Mouse (Mus musculus) Patski (cell line): ENCODE measurements at regions not wholly inside any gene's neighbourhood (a gene's known extent, or its start where the extent isn't known, plus 50 kb on each side); places are given as distances from the start of the nearest gene placed in this dataset.

Experiments
- ATAC-seq: fragments of 100-300 bp; one replicate; pipeline ENCODE4 v1.8.0; 2021
- CTCF ChIA-PET: fragments of 350-600 bp; sonication (Branson Sonifier 250); formaldehyde crosslinking; loops from one replicate; lab custom pipeline; 2022; ENCODE audit warnings: inconsistent platforms; lab: Charles Lee
- POLR2A ChIA-PET: fragments of 350-600 bp; sonication (Branson Sonifier 250); formaldehyde crosslinking; loops from one replicate; lab custom pipeline; 2022; ENCODE audit warnings: antibody characterized with exemption, inconsistent platforms; lab: Charles Lee
- DNase-seq: peaks from one replicate; pipeline ENCODE4 v3.0.0-alpha.2; 2011; ENCODE audit warnings: low read depth, low spot score
- H3K27me3 ChIP-seq: fragments of 371-371 bp; one replicate; pipeline ENCODE4 v1.5.1; 2021
- CTCF ChIP-seq: fragments of 100-300 bp; IDR thresholded peaks from one replicate; pipeline ENCODE4 v1.5.1; 2021
- in situ Hi-C: fragments of 300-500 bp; cut with MboI; formaldehyde crosslinking; loops from 3 replicates; pipeline ENCODE4 v1.11.1; 2018; ENCODE audit warnings: low pct_unique_long_range_greater_than_20kb, mixed read lengths

DNA sequence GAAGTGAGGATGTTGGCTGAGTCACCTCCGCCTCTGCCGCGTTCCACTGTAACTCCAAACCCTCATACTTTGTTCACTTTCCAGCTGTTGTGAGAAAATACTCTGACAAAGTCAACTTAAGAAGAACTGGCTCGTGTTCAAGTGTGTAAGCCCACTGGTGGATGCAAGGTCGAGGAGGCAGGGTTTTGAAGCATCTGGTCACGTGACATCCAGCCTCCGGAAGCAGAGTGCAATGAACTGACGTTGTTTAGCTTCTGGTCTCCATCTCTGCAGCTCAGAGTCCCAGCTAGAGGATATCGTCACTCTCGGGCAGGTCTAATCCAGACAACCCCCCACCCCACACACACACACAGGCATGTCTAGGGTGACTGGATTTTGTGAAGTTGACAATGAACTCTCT lies 140.1 kb downstream of the Kcnk1 start:
- DNase-seq (no peak), ATAC-seq (no peak)
- POLR2A ChIA-PET = no interaction called here
- in situ Hi-C loops = no loop called here
- no peak for TF ChIP-seq CTCF
- CTCF ChIA-PET = no interaction called here
- H3K27me3 ChIP-seq = peaks cover 45% of the 10 kb centered on the region

- in situ Hi-C loops = no loop called here
- ChIA-PET POLR2A (no interaction called here), CTCF (no interaction called here)
- peaks cover 48% of the 10 kb centered on the region for H3K27me3 ChIP-seq
- no peak for TF ChIP-seq CTCF
- DNase-seq = no peak
- ATAC-seq = no peak
These were observed 140.6 kb downstream of the Kcnk1 start for GRCm38 (mm10) chr8:126135573-126135972.

- CTCF ChIA-PET = no interaction called here
- peaks cover 57% of the 10 kb centered on the region for H3K27me3 ChIP-seq
- TF ChIP-seq CTCF = no peak
- POLR2A ChIA-PET = interaction anchor here (0.7 kb wide), 1 partner anchor 12 kb away, joined by 4 read pairs; no protein-coding TSS in a partner anchor
- DNase-seq (no peak), ATAC-seq (no peak)
- in situ Hi-C loops = no loop called here
These were observed 142.0 kb downstream of the Kcnk1 start for GRCm38 (mm10) chr8:126136946-126137345.

DNA sequence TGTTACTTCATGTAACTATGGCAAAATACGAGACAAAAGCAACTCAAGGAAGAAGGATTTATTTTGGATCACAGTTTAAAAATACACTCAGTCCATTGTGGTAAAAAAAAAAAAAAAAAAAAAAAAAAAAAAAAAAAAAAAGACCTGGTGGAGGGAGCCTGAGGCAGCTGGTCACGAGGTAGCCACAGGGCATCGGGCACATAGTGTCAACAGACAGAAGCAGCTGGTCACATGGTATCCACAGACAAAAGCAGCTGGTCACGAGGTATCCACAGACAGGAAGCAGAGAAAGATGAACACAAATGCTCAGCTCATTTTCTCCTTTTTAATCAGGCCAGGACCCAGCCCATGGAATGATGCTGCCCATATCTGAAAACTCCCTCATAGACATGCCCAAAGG lies 142.5 kb downstream of the Kcnk1 start:
- POLR2A ChIA-PET = interaction anchor here (0.7 kb wide), 1 partner anchor 13 kb away, joined by 4 read pairs; no protein-coding TSS in a partner anchor
- in situ Hi-C loops = no loop called here
- no peak for TF ChIP-seq CTCF
- CTCF ChIA-PET = no interaction called here
- peaks cover 59% of the 10 kb centered on the region for H3K27me3 ChIP-seq
- DNase-seq (no peak), ATAC-seq (no peak)

- in situ Hi-C loops = no loop called here
These were observed 143.9 kb downstream of the Kcnk1 start for GRCm38 (mm10) chr8:126138645-126139545.

DNA sequence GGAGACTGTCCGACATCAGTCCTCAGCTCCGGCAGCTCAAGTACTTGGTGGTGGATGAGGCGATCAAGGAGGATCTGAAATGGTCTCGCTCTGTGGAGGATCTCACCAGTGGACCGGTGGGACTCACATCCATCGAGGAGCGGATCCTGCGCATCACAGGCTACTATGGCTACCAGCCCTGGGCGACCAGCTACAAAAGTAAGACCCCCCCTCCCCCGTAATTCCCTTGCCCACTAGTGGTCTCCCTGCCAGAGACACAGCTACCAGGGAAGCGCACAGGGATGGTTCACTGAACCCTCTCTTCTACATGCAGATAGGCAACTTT lies 144.5 kb downstream of the Kcnk1 start:
- ATAC-seq = no peak
- TF ChIP-seq CTCF = no peak
- peaks cover 69% of the 10 kb centered on the region for H3K27me3 ChIP-seq
- DNase-seq = no peak
- ChIA-PET CTCF (interaction anchor here (1.3 kb wide), 1 partner anchor 11 kb away, joined by 3 read pairs; no protein-coding TSS in a partner anchor), POLR2A (no interaction called here)
- in situ Hi-C loops = no loop called here

More at GRCm38 (mm10) chr8:126138645-126139545, 143.9 kb downstream of the Kcnk1 start:
- CTCF ChIA-PET = no interaction called here
- no peak for ATAC-seq
- no peak for DNase-seq
- no peak for TF ChIP-seq CTCF
- POLR2A ChIA-PET = no interaction called here
- H3K27me3 ChIP-seq = peaks cover 67% of the 10 kb centered on the region

- ATAC-seq (no peak), DNase-seq (no peak)
- H3K27me3 ChIP-seq = peaks cover 74% of the 10 kb centered on the region
- ChIA-PET POLR2A (interaction anchor here (0.6 kb wide), 1 partner anchor 21 kb away, joined by 3 read pairs; no protein-coding TSS in a partner anchor), CTCF (interaction anchor here (1.2 kb wide), 1 partner anchor 52 kb away, joined by 3 read pairs; no protein-coding TSS in a partner anchor)
- in situ Hi-C loops = no loop called here
- no peak for TF ChIP-seq CTCF
These were observed 146.0 kb downstream of the Kcnk1 start for GRCm38 (mm10) chr8:126140998-126141397.

- no peak for ATAC-seq
- no peak for DNase-seq
- no peak for TF ChIP-seq CTCF
- H3K27me3 ChIP-seq = peaks cover 26% of the 10 kb centered on the region
- in situ Hi-C loops = no loop called here
- ChIA-PET POLR2A (no interaction called here), CTCF (no interaction called here)
These were observed 146.8 kb upstream of the Slc35f3 start for GRCm38 (mm10) chr8:126151527-126151926.

DNA sequence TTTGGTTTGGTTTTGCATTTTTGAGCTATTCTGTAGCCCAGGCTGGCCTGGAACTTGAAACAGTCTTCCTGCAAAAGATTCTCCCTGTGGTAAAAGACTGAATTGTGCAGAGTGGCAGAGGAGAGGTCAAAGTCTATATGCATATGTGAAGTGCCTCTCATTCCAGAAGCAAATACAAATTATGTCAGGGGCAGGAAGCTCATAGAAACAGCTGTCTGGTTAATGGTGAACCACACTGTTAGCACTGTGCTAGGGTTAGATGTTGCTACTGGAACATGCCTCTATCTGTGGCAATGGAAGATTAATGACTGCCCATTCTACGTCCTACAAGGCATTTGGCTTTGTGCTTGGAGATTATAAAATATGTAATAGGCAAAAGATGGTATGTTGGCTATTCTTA lies 144.4 kb upstream of the Slc35f3 start:
- no peak for TF ChIP-seq CTCF
- H3K27me3 ChIP-seq = peaks cover 21% of the 10 kb centered on the region
- in situ Hi-C loops = no loop called here
- ChIA-PET CTCF (no interaction called here), POLR2A (no interaction called here)
- DNase-seq (no peak), ATAC-seq (no peak)

DNA sequence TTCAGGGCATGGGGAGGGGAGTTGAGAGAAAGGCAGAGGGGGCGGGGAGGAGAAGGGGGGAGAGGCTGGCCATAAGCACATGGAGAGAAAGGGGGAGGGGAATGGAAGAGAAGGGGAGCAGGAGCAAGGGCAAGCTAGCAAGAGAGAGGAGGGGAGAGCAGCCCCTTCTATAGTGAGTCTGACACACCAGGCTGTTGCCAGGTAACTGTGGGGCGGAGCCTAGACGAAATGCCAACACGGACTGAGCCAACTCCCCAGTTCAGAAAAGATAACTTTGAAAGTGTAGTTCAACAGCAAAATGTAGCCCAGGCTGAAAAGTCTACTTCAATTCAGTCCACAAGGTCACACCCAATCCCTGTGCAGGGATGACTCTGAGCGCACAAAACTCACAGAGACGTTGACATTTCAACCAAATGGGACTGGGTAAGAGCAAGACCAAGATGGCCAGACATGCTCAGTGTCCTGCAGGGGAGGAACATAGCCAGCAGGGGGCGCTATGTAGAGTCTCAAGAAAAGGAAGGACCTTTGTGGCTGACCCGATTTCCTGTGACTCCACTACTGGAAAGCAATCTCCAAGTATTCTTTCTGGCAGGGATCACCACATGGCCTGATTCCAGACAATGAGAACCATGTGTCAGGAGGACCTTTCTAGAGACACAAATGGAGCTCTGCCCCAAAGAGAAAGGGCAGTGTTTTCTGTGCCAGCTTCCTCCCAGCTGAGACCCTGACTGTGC lies 140.7 kb upstream of the Slc35f3 start:
- peaks cover 8% of the 10 kb centered on the region for H3K27me3 ChIP-seq
- ATAC-seq (no peak), DNase-seq (no peak)
- TF ChIP-seq CTCF = no peak
- ChIA-PET CTCF (no interaction called here), POLR2A (no interaction called here)
- in situ Hi-C loops = no loop called here

DNA sequence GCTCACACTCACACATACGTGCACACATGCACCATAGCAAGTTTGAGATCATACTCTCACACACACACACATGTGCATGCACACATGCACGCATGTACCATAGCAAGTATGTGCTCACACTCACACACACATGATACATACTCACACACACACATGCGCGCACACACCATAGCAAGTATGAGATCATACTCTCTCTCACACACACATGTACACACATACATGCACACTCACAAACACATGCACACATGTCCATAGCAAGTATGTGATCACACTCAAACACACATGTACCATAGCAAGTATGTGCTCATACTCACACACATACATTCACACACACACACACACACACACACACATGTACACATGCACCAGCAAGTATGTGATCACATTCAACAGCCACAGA lies 138.9 kb upstream of the Slc35f3 start:
- POLR2A ChIA-PET = no interaction called here
- TF ChIP-seq CTCF = no peak
- CTCF ChIA-PET = no interaction called here
- ATAC-seq = no peak
- in situ Hi-C loops = no loop called here
- H3K27me3 ChIP-seq = peaks cover 10% of the 10 kb centered on the region
- DNase-seq = no peak
